Mouse (Mus musculus): ENCODE measurements around the gene Kndc1. TPM values are rescaled to one million over a fixed set of nuclear protein-coding genes. Genes with fewer than 3 reads are reported as not detected.

Gene Kndc1
- polyA plus RNA-seq, 1 experiment: 139 TPM

DNA sequence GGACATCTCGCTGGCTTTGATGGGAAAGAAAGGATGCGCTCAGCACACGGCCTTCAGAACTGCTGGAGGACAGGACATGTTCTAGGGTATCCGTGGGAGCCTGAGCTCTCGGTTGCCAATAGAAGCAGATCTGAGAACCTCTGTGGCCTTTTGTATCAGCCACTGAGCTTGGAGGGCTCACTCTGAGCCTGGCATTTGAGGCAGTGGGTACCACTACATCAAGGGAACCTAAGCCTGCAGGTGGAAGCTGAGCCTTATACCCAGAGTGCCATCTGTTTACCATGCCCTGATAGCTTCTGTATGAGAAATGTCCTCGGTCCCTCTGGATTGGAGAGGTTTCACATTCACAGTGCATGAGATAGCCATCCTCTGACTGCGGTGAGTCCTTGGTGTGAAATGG, 1.8 kb downstream of the Kndc1 start:
- DNase-seq: peak in 1 of 2 experiments; percentile 57
- Histone ChIP-seq H3K27ac (ENCODE audit: insufficient read depth, low read length) (peak overlapping the region; percentile 98), H3K4me1 (ENCODE audit: control insufficient read depth, insufficient read depth, low read length) (peaks cover 49% of the 10 kb centered on the region), H3K4me3 (replicated peaks; ENCODE audit: insufficient read depth, low read depth, low read length) (peak overlapping the region; percentile 99), H3K27me3 (ENCODE audit: control insufficient read depth, insufficient read depth, low read length) (no peaks in the 10 kb centered on the region)
- WGBS: 17% methylated on average over 7 of the region's 7 CpGs
- TF ChIP-seq POLR2A (IDR thresholded peaks at IDR 0.05; ENCODE audit: borderline replicate concordance, insufficient read depth, low read length): no peak
- no peak for TF ChIP-seq CTCF (IDR thresholded peaks at IDR 0.05; ENCODE audit: borderline replicate concordance, insufficient read depth, low read depth, low read length)

DNA sequence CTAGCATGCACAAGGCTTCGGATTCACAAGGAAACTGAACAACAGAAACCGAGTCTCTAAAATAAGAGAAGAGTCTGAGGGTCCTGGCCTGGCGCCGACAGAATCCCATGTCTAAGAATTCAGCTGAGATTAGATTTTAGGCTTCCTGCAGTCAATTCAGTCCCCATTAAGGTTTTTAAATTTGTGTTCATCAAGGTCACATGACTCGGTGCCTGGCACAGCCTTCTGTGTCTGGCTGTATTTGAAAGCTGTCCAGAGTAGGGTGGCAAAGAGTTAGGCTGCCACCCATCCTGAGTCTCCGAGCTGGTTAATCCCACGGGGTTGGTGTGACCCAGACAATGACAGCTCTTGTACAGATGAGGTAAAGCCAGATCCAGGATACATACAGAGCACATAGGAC, 2.3 kb downstream of the Kndc1 start:
- peak overlapping the region; percentile 99 for H3K4me3 ChIP-seq (replicated peaks; ENCODE audit: insufficient read depth, low read depth, low read length)
- H3K27ac ChIP-seq (ENCODE audit: insufficient read depth, low read length): peak overlapping the region; percentile 98; the same call in 1 of the 2 replicates
- 27% methylated on average over 7 of the region's 7 CpGs for WGBS
- H3K4me1 ChIP-seq (ENCODE audit: control insufficient read depth, insufficient read depth, low read length): peaks cover 55% of the 10 kb centered on the region
- peak; percentile 60 to 69 for DNase-seq
- TF ChIP-seq POLR2A (IDR thresholded peaks at IDR 0.05; ENCODE audit: borderline replicate concordance, insufficient read depth, low read length): no peak
- H3K27me3 ChIP-seq (ENCODE audit: control insufficient read depth, insufficient read depth, low read length): no peaks in the 10 kb centered on the region

- H3K27me3 ChIP-seq (ENCODE audit: control insufficient read depth, insufficient read depth, low read length): no peaks in the 10 kb centered on the region
- peaks cover 52% of the 10 kb centered on the region for H3K4me1 ChIP-seq (ENCODE audit: control insufficient read depth, insufficient read depth, low read length)
- TF ChIP-seq POLR2A (IDR thresholded peaks at IDR 0.05; ENCODE audit: borderline replicate concordance, insufficient read depth, low read length) (no peak), CTCF (IDR thresholded peaks at IDR 0.05; ENCODE audit: borderline replicate concordance, insufficient read depth, low read depth, low read length) (no peak)
- peak in 1 of 2 experiments; percentile 59 for DNase-seq
- WGBS: 9% methylated on average over 2 of the region's 2 CpGs
- H3K4me3 ChIP-seq (replicated peaks; ENCODE audit: insufficient read depth, low read depth, low read length): peak overlapping the region; percentile 27
- H3K27ac ChIP-seq (ENCODE audit: insufficient read depth, low read length): peak overlapping the region; percentile 49
Observed at GRCm38 (mm10) chr7:139898606-139899005, 4.1 kb downstream of the Kndc1 start.

DNA sequence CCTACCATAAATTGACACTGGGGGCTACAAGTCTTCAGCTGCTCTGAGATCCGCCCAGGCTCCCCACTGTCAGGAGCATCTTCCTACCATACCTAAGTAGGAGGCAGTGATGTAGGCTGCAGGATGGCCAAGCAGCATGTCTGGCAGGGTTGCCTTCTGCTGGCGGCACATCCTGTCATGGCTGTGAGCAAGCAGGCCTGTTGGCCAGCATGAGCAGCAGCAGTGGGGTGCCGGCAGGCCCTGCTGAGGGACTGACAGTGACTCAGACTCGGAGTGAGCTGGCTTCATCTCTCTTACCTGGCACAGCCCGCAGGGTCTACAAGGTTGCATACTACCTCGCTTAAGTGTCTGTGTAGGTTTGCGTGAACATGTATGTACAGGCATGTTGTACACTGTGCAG, 5.0 kb downstream of the Kndc1 start:
- H3K4me3 ChIP-seq (replicated peaks; ENCODE audit: insufficient read depth, low read depth, low read length): no peak overlapping the region
- peaks cover 52% of the 10 kb centered on the region for H3K4me1 ChIP-seq (ENCODE audit: control insufficient read depth, insufficient read depth, low read length)
- peak; percentile 89 to 94 for DNase-seq
- H3K27ac ChIP-seq (ENCODE audit: insufficient read depth, low read length): peak overlapping the region; percentile 84
- 0 out of 2 replicates have a peak, but pooled peaks have one; percentile 27 for TF ChIP-seq POLR2A (IDR thresholded peaks at IDR 0.05; ENCODE audit: borderline replicate concordance, insufficient read depth, low read length)
- TF ChIP-seq CTCF (IDR thresholded peaks at IDR 0.05; ENCODE audit: borderline replicate concordance, insufficient read depth, low read depth, low read length): no peak
- H3K27me3 ChIP-seq (ENCODE audit: control insufficient read depth, insufficient read depth, low read length): no peaks in the 10 kb centered on the region
- 15% methylated on average over 7 of the region's 7 CpGs for WGBS

DNA sequence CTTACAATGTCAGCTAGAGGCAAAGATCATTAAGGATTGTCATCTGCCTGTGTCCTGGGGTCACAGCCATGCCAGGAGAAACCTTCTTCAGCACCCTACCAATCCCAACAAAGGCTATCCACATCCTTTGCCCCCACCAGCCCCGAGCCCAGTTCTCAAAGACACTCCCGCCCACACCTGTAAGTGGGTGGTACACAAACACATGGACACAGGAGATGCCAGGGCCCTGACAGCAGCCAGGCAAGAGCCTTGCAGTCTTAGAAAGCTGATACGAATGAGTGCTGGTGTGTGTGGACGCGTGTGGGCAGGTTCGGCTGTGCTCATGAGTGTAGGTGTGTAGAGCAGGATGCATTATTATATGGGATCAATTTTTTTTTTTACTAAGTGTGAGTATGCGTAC, 6.0 kb downstream of the Kndc1 start:
- 17% methylated on average over 7 of the region's 7 CpGs for WGBS
- peak overlapping the region; percentile 9 for H3K4me3 ChIP-seq (replicated peaks; ENCODE audit: insufficient read depth, low read depth, low read length)
- TF ChIP-seq POLR2A (IDR thresholded peaks at IDR 0.05; ENCODE audit: borderline replicate concordance, insufficient read depth, low read length) (no peak), CTCF (IDR thresholded peaks at IDR 0.05; ENCODE audit: borderline replicate concordance, insufficient read depth, low read depth, low read length) (no peak)

GRCm38 (mm10) chr7:139900896-139901295, 6.4 kb downstream of the Kndc1 start:
- Histone ChIP-seq H3K4me1 (ENCODE audit: control insufficient read depth, insufficient read depth, low read length) (peaks cover 58% of the 10 kb centered on the region), H3K4me3 (replicated peaks; ENCODE audit: insufficient read depth, low read depth, low read length) (no peak overlapping the region), H3K27ac (ENCODE audit: insufficient read depth, low read length) (peak overlapping the region; percentile 84), H3K27me3 (ENCODE audit: control insufficient read depth, insufficient read depth, low read length) (no peaks in the 10 kb centered on the region)
- DNase-seq: peak; percentile 91 to 97
- TF ChIP-seq CTCF (IDR thresholded peaks at IDR 0.05; ENCODE audit: borderline replicate concordance, insufficient read depth, low read depth, low read length): no peak
- no peak for TF ChIP-seq POLR2A (IDR thresholded peaks at IDR 0.05; ENCODE audit: borderline replicate concordance, insufficient read depth, low read length)
- WGBS: 4% methylated on average over 6 of the region's 6 CpGs

More for the DNA sequence above, 6.0 kb downstream of the Kndc1 start:
- H3K4me1 ChIP-seq (ENCODE audit: control insufficient read depth, insufficient read depth, low read length): peaks cover 55% of the 10 kb centered on the region
- peak overlapping the region; percentile 84 for H3K27ac ChIP-seq (ENCODE audit: insufficient read depth, low read length)
- no peak for DNase-seq
- no peaks in the 10 kb centered on the region for H3K27me3 ChIP-seq (ENCODE audit: control insufficient read depth, insufficient read depth, low read length)

DNA sequence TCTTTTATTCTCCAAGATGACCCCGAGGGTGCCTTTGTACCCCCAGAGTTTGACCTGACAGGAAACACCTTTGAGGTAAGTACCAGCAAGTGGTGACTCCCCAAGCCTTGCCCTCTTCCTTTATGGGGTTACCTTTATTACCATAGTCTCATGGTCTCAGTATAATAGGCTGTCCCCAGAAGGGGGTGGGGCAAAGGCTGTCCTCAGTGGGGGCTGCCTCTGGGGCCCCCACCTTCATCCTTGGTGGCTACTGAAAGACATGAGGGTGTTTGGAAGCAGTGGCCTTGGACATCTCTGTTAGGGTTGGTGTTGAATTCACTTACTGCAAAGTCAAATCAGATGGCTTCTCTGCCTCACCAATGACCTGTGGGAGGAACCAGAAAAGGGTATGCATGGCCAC, 7.5 kb downstream of the Kndc1 start:
- no peak for DNase-seq
- 34% methylated on average over 1 of the region's 1 CpGs for WGBS
- peaks cover 60% of the 10 kb centered on the region for H3K4me1 ChIP-seq (ENCODE audit: control insufficient read depth, insufficient read depth, low read length)
- no peaks in the 10 kb centered on the region for H3K27me3 ChIP-seq (ENCODE audit: control insufficient read depth, insufficient read depth, low read length)
- no peak overlapping the region for H3K27ac ChIP-seq (ENCODE audit: insufficient read depth, low read length)
- H3K4me3 ChIP-seq (replicated peaks; ENCODE audit: insufficient read depth, low read depth, low read length): no peak overlapping the region
- TF ChIP-seq CTCF (IDR thresholded peaks at IDR 0.05; ENCODE audit: borderline replicate concordance, insufficient read depth, low read depth, low read length) (no peak), POLR2A (IDR thresholded peaks at IDR 0.05; ENCODE audit: borderline replicate concordance, insufficient read depth, low read length) (no peak)

GRCm38 (mm10) chr7:139905261-139905660, 10.8 kb downstream of the Kndc1 start:
- no peaks in the 10 kb centered on the region for H3K27me3 ChIP-seq (ENCODE audit: control insufficient read depth, insufficient read depth, low read length)
- H3K4me3 ChIP-seq (replicated peaks; ENCODE audit: insufficient read depth, low read depth, low read length): no peak overlapping the region
- TF ChIP-seq CTCF (IDR thresholded peaks at IDR 0.05; ENCODE audit: borderline replicate concordance, insufficient read depth, low read depth, low read length): no peak
- no peak for TF ChIP-seq POLR2A (IDR thresholded peaks at IDR 0.05; ENCODE audit: borderline replicate concordance, insufficient read depth, low read length)
- 49% methylated on average over 6 of the region's 6 CpGs for WGBS
- peaks cover 54% of the 10 kb centered on the region for H3K4me1 ChIP-seq (ENCODE audit: control insufficient read depth, insufficient read depth, low read length)
- no peak for DNase-seq
- H3K27ac ChIP-seq (ENCODE audit: insufficient read depth, low read length): no peak overlapping the region
